Mouse (Mus musculus) G1E (cell line): ENCODE measurements around the gene Gm16442. TPM values are rescaled to one million over a fixed set of nuclear protein-coding genes. Genes with fewer than 3 reads are reported as not detected.
"Not testable (repeated sequence)": the region's sequence is repeated elsewhere in the genome, so short reads cannot be mapped to it uniquely, and the experiment has no call there.

Source experiments
- ATAC-seq: 2 replicates; pipeline ENCODE4 v1.8.0; 2016; ENCODE audit warnings: mild to moderate bottlenecking; ENCODE audit not compliant: insufficient number of reproducible peaks, poor library complexity, low FRiP score, severe bottlenecking; ENCODE audit errors: extremely low read depth
- DNase-seq: peaks from one replicate; pipeline ENCODE4 v3.0.0; 2012; ENCODE audit warnings: low spot score
- H3K27me3 ChIP-seq: 2 replicates; pipeline ENCODE4 v1.6.1; 2012; ENCODE audit warnings: mild to moderate bottlenecking, low read length, inconsistent platforms; ENCODE audit not compliant: insufficient read depth
- H3K36me3 ChIP-seq: replicated peaks from 2 replicates; pipeline ENCODE3; 2012; ENCODE audit warnings: mild to moderate bottlenecking, inconsistent platforms
- H3K4me1 ChIP-seq: 2 replicates; pipeline ENCODE4 v1.6.1; 2012; ENCODE audit warnings: low read depth, low read length, inconsistent platforms, mixed read lengths; ENCODE audit not compliant: insufficient read depth
- H3K4me3 ChIP-seq: 2 replicates; pipeline ENCODE4 v1.5.1; 2012; ENCODE audit warnings: low read depth, mild to moderate bottlenecking, inconsistent platforms, low read length, moderate library complexity, mixed read lengths
- H3K9me3 ChIP-seq: replicated peaks from 2 replicates; pipeline ENCODE4 v1.6.1; 2012; ENCODE audit warnings: inconsistent platforms
- polyA plus RNA-seq: library from polyadenylated mRNA; stranded (reverse); fragments of >175 nt; gene quantifications from 2 replicates; pipeline ENCODE4 v1.2.3, GENCODE M21; 2012
- total RNA-seq, 2 experiments: library from RNA; stranded (forward) in 1 of 2; stranded (reverse) in 1 of 2; fragments of 200-1000 nt in 1 of 2; fragments of >200 nt in 1 of 2; fragmentation: Nextera tagmentation in 1 of 2; gene quantifications; 2 replicates each; pipeline ENCODE4 v1.2.3; 2014 to 2017

Gm16442 gene
- not detected in 2 replicates for total RNA-seq (2014; fragmentation: Nextera tagmentation)
- 0.27 TPM in 1 of 2 replicates, not detected in the other for total RNA-seq (2017)
- not detected in 2 replicates for polyA plus RNA-seq

DNA sequence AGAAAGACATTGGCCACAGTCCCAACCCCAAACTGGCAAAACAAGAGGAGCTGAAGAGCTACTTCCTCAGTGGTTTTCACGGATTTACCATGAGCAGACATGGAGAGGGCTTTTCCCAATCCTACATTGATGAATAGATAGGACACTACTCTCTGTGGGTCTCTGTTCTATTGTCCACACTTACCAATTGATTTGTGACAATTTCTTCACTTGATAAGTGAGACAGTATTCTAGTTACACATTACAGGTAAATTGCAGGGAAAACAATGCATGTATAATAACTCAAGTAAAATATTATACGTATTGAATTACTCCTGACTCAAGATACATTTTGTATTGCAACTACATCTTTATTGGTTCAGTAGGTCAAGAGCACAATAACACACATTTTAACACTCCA lies at the start of gene Gm16442:
Gene Gm16442 (minus strand): TSS at position 101 of the 400 bp plus-strand sequence.
- H3K36me3 ChIP-seq, DNase-seq, H3K27me3 ChIP-seq, H3K4me1 ChIP-seq, ATAC-seq, H3K4me3 ChIP-seq, H3K9me3 ChIP-seq: not testable (repeated sequence)

DNA sequence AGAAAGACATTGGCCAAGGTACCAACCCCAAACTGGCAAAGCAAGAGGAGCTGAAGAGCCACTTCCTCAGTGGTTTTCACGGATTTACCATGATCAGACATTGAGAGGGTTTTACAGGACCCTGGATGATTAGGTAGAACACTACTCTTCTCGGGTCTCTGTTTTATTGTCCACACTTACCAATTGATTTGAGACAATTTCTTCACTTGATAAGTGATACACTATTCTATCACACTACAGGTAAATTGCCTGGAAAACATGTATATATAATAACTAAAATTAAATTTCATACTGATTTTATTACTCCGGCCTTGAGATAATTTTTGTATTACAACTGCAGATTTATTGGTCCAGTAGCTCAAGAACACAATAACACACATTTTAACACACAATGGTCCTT lies 45.9 kb upstream of the Gm16442 start, which contains the start of gene Vmn1r94:
Gene Vmn1r94 (minus strand): TSS at position 101 of the 400 bp plus-strand sequence.
- not testable (repeated sequence) for H3K36me3 ChIP-seq, H3K4me3 ChIP-seq, ATAC-seq, H3K4me1 ChIP-seq, DNase-seq, H3K9me3 ChIP-seq, H3K27me3 ChIP-seq

DNA sequence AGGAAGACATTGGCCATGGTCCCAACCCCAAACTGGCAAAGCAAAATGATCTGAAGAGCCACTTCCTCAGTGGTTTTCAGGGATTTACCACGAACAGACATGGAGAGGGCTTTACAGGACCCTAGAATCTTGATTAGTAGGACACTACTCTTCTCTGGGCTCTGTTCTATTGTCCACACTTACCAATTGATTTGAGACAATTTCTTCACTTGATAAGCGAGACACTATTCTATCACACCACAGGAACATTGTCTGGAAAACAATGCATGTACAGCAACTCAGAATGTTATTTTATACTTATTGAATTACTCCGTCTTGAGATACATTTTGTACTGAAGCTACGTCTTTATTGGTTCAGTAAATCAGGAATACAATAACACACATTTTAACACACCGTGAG lies 16.6 kb upstream of the Gm16442 start, which contains the start of gene Vmn1r93:
Gene Vmn1r93 (minus strand): TSS at position 101 of the 400 bp plus-strand sequence.
- H3K9me3 ChIP-seq, H3K36me3 ChIP-seq, H3K4me3 ChIP-seq, DNase-seq, H3K4me1 ChIP-seq, H3K27me3 ChIP-seq, ATAC-seq: not testable (repeated sequence)

DNA sequence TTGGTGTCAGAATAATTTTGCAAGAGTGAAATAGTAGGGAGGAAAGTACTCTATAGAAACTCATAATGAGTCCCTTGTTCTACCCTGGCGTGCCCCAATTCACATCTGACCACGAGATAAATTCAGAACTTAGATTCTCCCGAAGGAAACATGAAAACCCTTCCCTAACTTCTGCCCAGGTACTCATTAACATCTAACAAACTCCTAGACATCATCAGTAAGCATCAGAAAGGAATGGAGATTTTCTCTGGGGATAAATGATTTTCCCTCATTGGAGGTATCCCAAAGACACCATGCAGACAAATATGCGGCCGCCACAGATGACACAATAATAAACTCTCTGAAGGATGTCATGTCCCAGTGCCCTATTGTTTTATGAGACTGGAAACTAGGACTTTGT lies 23.0 kb downstream of the Gm16442 start, which contains the start of gene Vmn1r91:
Gene Vmn1r91 (plus strand): TSS at position 301 of the 400 bp plus-strand sequence.
- H3K4me1 ChIP-seq, H3K9me3 ChIP-seq, H3K36me3 ChIP-seq, DNase-seq, ATAC-seq, H3K27me3 ChIP-seq, H3K4me3 ChIP-seq: not testable (repeated sequence)

DNA sequence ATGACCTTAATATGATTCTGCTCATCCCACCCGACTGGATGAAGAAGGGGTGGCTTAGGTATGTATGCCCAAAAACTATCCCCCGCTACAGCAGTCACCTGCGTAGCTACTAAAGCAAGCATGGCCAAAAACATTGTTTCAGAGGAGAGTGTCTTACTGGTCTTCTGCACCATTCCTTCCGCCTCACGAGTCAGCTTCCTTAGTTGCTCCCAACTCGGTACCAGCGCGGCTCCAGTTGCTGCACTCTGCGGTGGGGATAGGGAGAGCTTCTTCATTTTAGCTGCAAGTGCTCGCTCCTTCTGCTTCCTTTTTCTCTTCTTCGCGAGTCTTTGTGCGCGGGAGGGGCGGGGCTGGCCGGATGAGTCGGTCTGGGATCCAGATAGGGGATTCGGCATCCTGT lies 44.3 kb downstream of the Gm16442 start:
- H3K36me3 ChIP-seq, H3K27me3 ChIP-seq, H3K4me3 ChIP-seq, H3K9me3 ChIP-seq, DNase-seq, ATAC-seq, H3K4me1 ChIP-seq: not testable (repeated sequence)

Other genes starting within 250 kb of the Gm16442 start
- not detected in 2 replicates for gene Ceacam19, start 234.6 kb downstream of the Gm16442 start, total RNA-seq (2014; fragmentation: Nextera tagmentation)
- 0.05 TPM in 1 of 2 replicates, not detected in the other for gene Ceacam19, start 234.6 kb downstream of the Gm16442 start, total RNA-seq (2017)
- gene Ceacam19, start 234.6 kb downstream of the Gm16442 start, polyA plus RNA-seq = not detected in 2 replicates
- gene Pvr, start 201.4 kb downstream of the Gm16442 start, total RNA-seq (2014; fragmentation: Nextera tagmentation) = not detected in 2 replicates
- gene Pvr, start 201.4 kb downstream of the Gm16442 start, total RNA-seq (2017) = 0.17 and 0.33 TPM in 2 replicates
- gene Pvr, start 201.4 kb downstream of the Gm16442 start, polyA plus RNA-seq = not detected in 2 replicates
- not detected in 2 replicates for gene Igsf23, start 171.8 kb downstream of the Gm16442 start, total RNA-seq (2014; fragmentation: Nextera tagmentation)
- gene Igsf23, start 171.8 kb downstream of the Gm16442 start, total RNA-seq (2017) = 0.11 TPM in 1 of 2 replicates, not detected in the other
- gene Igsf23, start 171.8 kb downstream of the Gm16442 start, polyA plus RNA-seq = not detected in 2 replicates
- not detected in 2 replicates for gene Ceacam20, start 157.2 kb downstream of the Gm16442 start, total RNA-seq (2014; fragmentation: Nextera tagmentation)
- not detected in 2 replicates for gene Ceacam20, start 157.2 kb downstream of the Gm16442 start, total RNA-seq (2017)
- not detected in 2 replicates for gene Ceacam20, start 157.2 kb downstream of the Gm16442 start, polyA plus RNA-seq
- not detected in 2 replicates for gene Nlrp9b, start 131.1 kb downstream of the Gm16442 start, total RNA-seq (2014; fragmentation: Nextera tagmentation)
- 0.12 and 0.38 TPM in 2 replicates for gene Nlrp9b, start 131.1 kb downstream of the Gm16442 start, total RNA-seq (2017)
- not detected in 2 replicates for gene Nlrp9b, start 131.1 kb downstream of the Gm16442 start, polyA plus RNA-seq
- not detected in 2 replicates for gene Vmn1r91, start 22.9 kb downstream of the Gm16442 start, total RNA-seq (2014; fragmentation: Nextera tagmentation)
- gene Vmn1r91, start 22.9 kb downstream of the Gm16442 start, total RNA-seq (2017) = 0.05 and 0.06 TPM in 2 replicates
- gene Vmn1r91, start 22.9 kb downstream of the Gm16442 start, polyA plus RNA-seq = not detected in 2 replicates
- not detected in 2 replicates for gene Vmn1r93, start 16.5 kb upstream of the Gm16442 start, total RNA-seq (2014; fragmentation: Nextera tagmentation)
- gene Vmn1r93, start 16.5 kb upstream of the Gm16442 start, total RNA-seq (2017) = not detected in 2 replicates
- gene Vmn1r93, start 16.5 kb upstream of the Gm16442 start, polyA plus RNA-seq = not detected in 2 replicates
- not detected in 2 replicates for gene Vmn1r94, start 45.8 kb upstream of the Gm16442 start, total RNA-seq (2014; fragmentation: Nextera tagmentation)
- gene Vmn1r94, start 45.8 kb upstream of the Gm16442 start, total RNA-seq (2017) = not detected in 2 replicates
- not detected in 2 replicates for gene Vmn1r94, start 45.8 kb upstream of the Gm16442 start, polyA plus RNA-seq
- gene Vmn1r95, start 71.1 kb upstream of the Gm16442 start, total RNA-seq (2014; fragmentation: Nextera tagmentation) = not detected in 2 replicates
- gene Vmn1r95, start 71.1 kb upstream of the Gm16442 start, total RNA-seq (2017) = 0.17 TPM in 1 of 2 replicates, not detected in the other
- not detected in 2 replicates for gene Vmn1r95, start 71.1 kb upstream of the Gm16442 start, polyA plus RNA-seq
- not detected in 2 replicates for gene Gm6164, start 83.0 kb upstream of the Gm16442 start, total RNA-seq (2014; fragmentation: Nextera tagmentation)
- not detected in 2 replicates for gene Gm6164, start 83.0 kb upstream of the Gm16442 start, total RNA-seq (2017)
- gene Gm6164, start 83.0 kb upstream of the Gm16442 start, polyA plus RNA-seq = not detected in 2 replicates
- not detected in 2 replicates for gene Gm4498, start 111.2 kb upstream of the Gm16442 start, total RNA-seq (2014; fragmentation: Nextera tagmentation)
- not detected in 2 replicates for gene Gm4498, start 111.2 kb upstream of the Gm16442 start, total RNA-seq (2017)
- not detected in 2 replicates for gene Gm4498, start 111.2 kb upstream of the Gm16442 start, polyA plus RNA-seq
- not detected in 2 replicates for gene Gm5890, start 140.3 kb upstream of the Gm16442 start, total RNA-seq (2014; fragmentation: Nextera tagmentation)
- gene Gm5890, start 140.3 kb upstream of the Gm16442 start, total RNA-seq (2017) = not detected in 2 replicates
- not detected in 2 replicates for gene Gm5890, start 140.3 kb upstream of the Gm16442 start, polyA plus RNA-seq
- gene Gm4133, start 211.5 kb upstream of the Gm16442 start, total RNA-seq (2014; fragmentation: Nextera tagmentation) = not detected in 2 replicates
- not detected in 2 replicates for gene Gm4133, start 211.5 kb upstream of the Gm16442 start, total RNA-seq (2017)
- not detected in 2 replicates for gene Gm4133, start 211.5 kb upstream of the Gm16442 start, polyA plus RNA-seq